Mouse (Mus musculus): Measurements from ENCODE around the gene Lrp8. TPM values are rescaled to one million over a fixed set of nuclear protein-coding genes. Genes with fewer than 3 reads are reported as not detected.

Lrp8 gene
- polyA plus RNA-seq, 1 experiment from 2014 or later: 1.2 TPM

GRCm38 (mm10) chr4:107774868-107775267 lies 27.2 kb upstream of the Lrp8 start:
- WGBS: 75% methylated on average over 2 of the region's 2 CpGs
- H3K27me3 ChIP-seq (ENCODE audit: insufficient read depth, low read length): no peaks in the 10 kb centered on the region
- 0 out of 2 replicates have a peak, but pooled peaks cover 3% of the 10 kb centered on the region for H3K4me1 ChIP-seq (ENCODE audit: insufficient read depth, low read length)
- no peaks in the 10 kb centered on the region for H3K36me3 ChIP-seq (ENCODE audit: insufficient read depth, low read length)
- H3K9me3 ChIP-seq (ENCODE audit: low read length): no peaks in the 10 kb centered on the region
- H3K27ac ChIP-seq (ENCODE audit: low read length): no peak overlapping the region
- no peak overlapping the region for H3K9ac ChIP-seq (replicated peaks; ENCODE audit: low read length)
- ATAC-seq (ENCODE audit: low FRiP score, low TSS enrichment): no peak
- no peak overlapping the region for H3K4me2 ChIP-seq (replicated peaks; ENCODE audit: low read depth, low read length)
- H3K4me3 ChIP-seq (ENCODE audit: low read length): no peak overlapping the region

GRCm38 (mm10) chr4:107775672-107776071 lies 26.4 kb upstream of the Lrp8 start:
- WGBS: 21% methylated on average over 7 of the region's 7 CpGs
- H3K27me3 ChIP-seq (ENCODE audit: insufficient read depth, low read length): no peaks in the 10 kb centered on the region
- H3K9me3 ChIP-seq (ENCODE audit: low read length): no peaks in the 10 kb centered on the region
- H3K27ac ChIP-seq (ENCODE audit: low read length): no peak overlapping the region
- no peak overlapping the region for H3K4me2 ChIP-seq (replicated peaks; ENCODE audit: low read depth, low read length)
- H3K36me3 ChIP-seq (ENCODE audit: insufficient read depth, low read length): no peaks in the 10 kb centered on the region
- no peak overlapping the region for H3K9ac ChIP-seq (replicated peaks; ENCODE audit: low read length)
- no peak overlapping the region for H3K4me3 ChIP-seq (ENCODE audit: low read length)
- 0 out of 2 replicates have a peak, but pooled peaks cover 3% of the 10 kb centered on the region for H3K4me1 ChIP-seq (ENCODE audit: insufficient read depth, low read length)
- ATAC-seq (ENCODE audit: low FRiP score, low TSS enrichment): no peak

GRCm38 (mm10) chr4:107776990-107777673 lies 24.9 kb upstream of the Lrp8 start:
- no peaks in the 10 kb centered on the region for H3K9me3 ChIP-seq (ENCODE audit: low read length)
- ATAC-seq (ENCODE audit: low FRiP score, low TSS enrichment): no peak
- no peaks in the 10 kb centered on the region for H3K36me3 ChIP-seq (ENCODE audit: insufficient read depth, low read length)
- H3K4me3 ChIP-seq (ENCODE audit: low read length): no peak overlapping the region
- H3K9ac ChIP-seq (replicated peaks; ENCODE audit: low read length): 0 out of 2 replicates have a peak overlapping the region, but pooled peaks have one; percentile 16
- H3K4me2 ChIP-seq (replicated peaks; ENCODE audit: low read depth, low read length): no peak overlapping the region
- no peak overlapping the region for H3K27ac ChIP-seq (ENCODE audit: low read length)
- 0 out of 2 replicates have a peak, but pooled peaks cover 3% of the 10 kb centered on the region for H3K4me1 ChIP-seq (ENCODE audit: insufficient read depth, low read length)
- no peaks in the 10 kb centered on the region for H3K27me3 ChIP-seq (ENCODE audit: insufficient read depth, low read length)
- WGBS: 79% methylated on average over 5 of the region's 5 CpGs

GRCm38 (mm10) chr4:107783541-107783940 lies 18.5 kb upstream of the Lrp8 start:
- no peaks in the 10 kb centered on the region for H3K4me1 ChIP-seq (ENCODE audit: insufficient read depth, low read length)
- no peak for ATAC-seq (ENCODE audit: low FRiP score, low TSS enrichment)
- 59% methylated on average over 10 of the region's 10 CpGs for WGBS
- no peaks in the 10 kb centered on the region for H3K9me3 ChIP-seq (ENCODE audit: low read length)
- H3K4me3 ChIP-seq (ENCODE audit: low read length): no peak overlapping the region
- no peak overlapping the region for H3K9ac ChIP-seq (replicated peaks; ENCODE audit: low read length)
- no peak overlapping the region for H3K4me2 ChIP-seq (replicated peaks; ENCODE audit: low read depth, low read length)
- H3K36me3 ChIP-seq (ENCODE audit: insufficient read depth, low read length): no peaks in the 10 kb centered on the region
- H3K27ac ChIP-seq (ENCODE audit: low read length): no peak overlapping the region
- H3K27me3 ChIP-seq (ENCODE audit: insufficient read depth, low read length): no peaks in the 10 kb centered on the region

GRCm38 (mm10) chr4:107788841-107789240 lies 13.2 kb upstream of the Lrp8 start:
- no peak overlapping the region for H3K27ac ChIP-seq (ENCODE audit: low read length)
- H3K36me3 ChIP-seq (ENCODE audit: insufficient read depth, low read length): no peaks in the 10 kb centered on the region
- 92% methylated on average over 6 of the region's 6 CpGs for WGBS
- no peaks in the 10 kb centered on the region for H3K27me3 ChIP-seq (ENCODE audit: insufficient read depth, low read length)
- H3K4me1 ChIP-seq (ENCODE audit: insufficient read depth, low read length): no peaks in the 10 kb centered on the region
- no peak overlapping the region for H3K9ac ChIP-seq (replicated peaks; ENCODE audit: low read length)
- H3K4me3 ChIP-seq (ENCODE audit: low read length): no peak overlapping the region
- no peak for ATAC-seq (ENCODE audit: low FRiP score, low TSS enrichment)
- H3K4me2 ChIP-seq (replicated peaks; ENCODE audit: low read depth, low read length): no peak overlapping the region
- H3K9me3 ChIP-seq (ENCODE audit: low read length): no peaks in the 10 kb centered on the region

GRCm38 (mm10) chr4:107800801-107801200 lies 1.3 kb upstream of the Lrp8 start:
- Histone ChIP-seq H3K4me2 (replicated peaks; ENCODE audit: low read depth, low read length) (no peak overlapping the region), H3K27ac (ENCODE audit: low read length) (no peak overlapping the region), H3K4me1 (ENCODE audit: insufficient read depth, low read length) (peaks cover 25% of the 10 kb centered on the region), H3K27me3 (ENCODE audit: insufficient read depth, low read length) (peaks cover 22% of the 10 kb centered on the region), H3K9ac (replicated peaks; ENCODE audit: low read length) (no peak overlapping the region), H3K9me3 (ENCODE audit: low read length) (no peaks in the 10 kb centered on the region), H3K4me3 (ENCODE audit: low read length) (no peak overlapping the region), H3K36me3 (ENCODE audit: insufficient read depth, low read length) (no peaks in the 10 kb centered on the region)
- 80% methylated on average over 6 of the region's 6 CpGs for WGBS
- no peak for ATAC-seq (ENCODE audit: low FRiP score, low TSS enrichment)

- Histone ChIP-seq H3K4me1 (ENCODE audit: insufficient read depth, low read length) (peaks cover 27% of the 10 kb centered on the region), H3K4me2 (replicated peaks; ENCODE audit: low read depth, low read length) (peak overlapping the region; percentile 100), H3K9ac (replicated peaks; ENCODE audit: low read length) (peak overlapping the region; percentile 72), H3K27me3 (ENCODE audit: insufficient read depth, low read length) (peaks cover 22% of the 10 kb centered on the region), H3K36me3 (ENCODE audit: insufficient read depth, low read length) (no peaks in the 10 kb centered on the region), H3K9me3 (ENCODE audit: low read length) (no peaks in the 10 kb centered on the region), H3K4me3 (ENCODE audit: low read length) (peak overlapping the region; percentile 71), H3K27ac (ENCODE audit: low read length) (peak overlapping the region; percentile 46; the same call in 1 of the 2 replicates)
- WGBS: 1% methylated on average over 39 of the region's 41 CpGs
- ATAC-seq (ENCODE audit: low FRiP score, low TSS enrichment): peak; percentile 29
Measured at GRCm38 (mm10) chr4:107801366-107802184, 486 bp upstream of the Lrp8 start.

GRCm38 (mm10) chr4:107802450-107803331 lies 630 bp downstream of the Lrp8 start:
- Histone ChIP-seq H3K36me3 (ENCODE audit: insufficient read depth, low read length) (no peaks in the 10 kb centered on the region), H3K27ac (ENCODE audit: low read length) (peak overlapping the region; percentile 24; the same call in 1 of the 2 replicates), H3K9me3 (ENCODE audit: low read length) (no peaks in the 10 kb centered on the region), H3K9ac (replicated peaks; ENCODE audit: low read length) (peak overlapping the region; percentile 72), H3K4me3 (ENCODE audit: low read length) (peak overlapping the region; percentile 71), H3K27me3 (ENCODE audit: insufficient read depth, low read length) (peaks cover 22% of the 10 kb centered on the region), H3K4me1 (ENCODE audit: insufficient read depth, low read length) (peaks cover 27% of the 10 kb centered on the region), H3K4me2 (replicated peaks; ENCODE audit: low read depth, low read length) (peak overlapping the region; percentile 100)
- peak; percentile 12 for ATAC-seq (ENCODE audit: low FRiP score, low TSS enrichment)
- under 1% methylated on average over 63 of the region's 65 CpGs for WGBS

GRCm38 (mm10) chr4:107803351-107804106 lies 1.5 kb downstream of the Lrp8 start:
- no peaks in the 10 kb centered on the region for H3K9me3 ChIP-seq (ENCODE audit: low read length)
- peak overlapping the region; percentile 71 for H3K4me3 ChIP-seq (ENCODE audit: low read length)
- peak overlapping the region; percentile 53; the same call in 1 of the 2 replicates for H3K27ac ChIP-seq (ENCODE audit: low read length)
- H3K4me1 ChIP-seq (ENCODE audit: insufficient read depth, low read length): peaks cover 27% of the 10 kb centered on the region
- WGBS: under 1% methylated on average over 42 of the region's 46 CpGs
- ATAC-seq (ENCODE audit: low FRiP score, low TSS enrichment): peak; percentile 97
- H3K36me3 ChIP-seq (ENCODE audit: insufficient read depth, low read length): no peaks in the 10 kb centered on the region
- H3K27me3 ChIP-seq (ENCODE audit: insufficient read depth, low read length): peaks cover 22% of the 10 kb centered on the region
- H3K9ac ChIP-seq (replicated peaks; ENCODE audit: low read length): peak overlapping the region; percentile 72
- H3K4me2 ChIP-seq (replicated peaks; ENCODE audit: low read depth, low read length): peak overlapping the region; percentile 100
